Mouse (Mus musculus) left cerebral cortex, postnatal 36 days (tissue): ENCODE measurements at regions not wholly inside any gene's neighbourhood (a gene's known extent, or its start where the extent isn't known, plus 50 kb on each side); places are given as distances from the start of the nearest gene placed in this dataset. TPM values are rescaled to one million over a fixed set of nuclear protein-coding genes. Genes with fewer than 3 reads are reported as not detected.
"Not testable (repeated sequence)": the region's sequence is repeated elsewhere in the genome, so short reads cannot be mapped to it uniquely, and the experiment has no call there.

ENCODE experiments used
- DNase-seq, 2 experiments: peaks; one replicate each; pipeline ENCODE4 v3.0.0; 2021 to 2022; ENCODE audit warnings: low spot score in 2 of 2, mixed read lengths in 1 of 2
- intact Hi-C: fragments of 180-260 bp; cut with DNase I; formaldehyde crosslinking; loops from one replicate; pipeline ENCODE4 v1.15.1; 2025
- microRNA-seq: library from miRNA; unstranded; fragments of <30 nt; microRNA quantifications from one replicate; pipeline ENCODE4 v1.2.0, GENCODE M21; 2022

GRCm38 (mm10) chr9:115806018-115806702 lies 103.1 kb upstream of the Gadl1 start:
- intact Hi-C loops: no loop called here
- DNase-seq: no peak

- DNase-seq: no peak
- intact Hi-C loops: no loop called here
Measured at GRCm38 (mm10) chr9:115840186-115840585, 69.1 kb upstream of the Gadl1 start.

- intact Hi-C loops: no loop called here
- DNase-seq: no peak
Measured at GRCm38 (mm10) chr9:115840791-115841190, 68.5 kb upstream of the Gadl1 start.

- no peak for DNase-seq
- intact Hi-C loops: no loop called here
Measured at GRCm38 (mm10) chr9:115841684-115842083, 67.6 kb upstream of the Gadl1 start.

GRCm38 (mm10) chr9:115844340-115844739 lies 64.9 kb upstream of the Gadl1 start:
- intact Hi-C loops: no loop called here
- DNase-seq: no peak

- intact Hi-C loops: no loop called here
- DNase-seq: no peak
Measured at GRCm38 (mm10) chr9:115845091-115845490, 64.2 kb upstream of the Gadl1 start.

GRCm38 (mm10) chr9:115847289-115848074 lies 61.8 kb upstream of the Gadl1 start:
- intact Hi-C loops: no loop called here
- DNase-seq: no peak

GRCm38 (mm10) chr9:115853210-115853842 lies 55.9 kb upstream of the Gadl1 start:
- DNase-seq, intact Hi-C loops: not testable (repeated sequence)

GRCm38 (mm10) chr9:115857301-115857700 lies 52.0 kb upstream of the Gadl1 start:
- no peak for DNase-seq
- intact Hi-C loops: no loop called here

GRCm38 (mm10) chr9:115858848-115859247 lies 50.4 kb upstream of the Gadl1 start:
- intact Hi-C loops: no loop called here
- no peak for DNase-seq

Small RNA genes in the stretch of these regions (microRNA-seq; reads per million reads assigned to microRNA genes)
- gene Gm22243: not detected
- not detected for gene Gm25510
- gene Gm26303: not detected
- gene Mir467h: not detected
